Mouse (Mus musculus) liver, embryonic 14.5 days (tissue): ENCODE results near the gene Pld6. TPM values are rescaled to one million over a fixed set of nuclear protein-coding genes. Genes with fewer than 3 reads are reported as not detected.

Experiments
- ATAC-seq: fragments of 200-750 bp; cut with Nextera tagmentation; 2 replicates; pipeline ENCODE4 v1.8.0; 2017; ENCODE audit warnings: moderate number of reproducible peaks, mild to moderate bottlenecking, moderate library complexity; ENCODE audit not compliant: insufficient read depth
- DNase-seq, 3 experiments: peaks; one replicate each; pipeline ENCODE4 v3.0.0-alpha.2; 2012 to 2013; ENCODE audit warnings: low read depth in 3 of 3, low spot score in 3 of 3
- H3K27ac ChIP-seq: fragments of 300-500 bp; sonication (generic); 2 replicates; pipeline ENCODE4 v1.5.1; 2014; ENCODE audit warnings: moderate library complexity, mild to moderate bottlenecking, control low read depth, inconsistent platforms
- H3K27me3 ChIP-seq: fragments of 300-500 bp; sonication (generic); 2 replicates; pipeline ENCODE4 v1.6.1; 2014; ENCODE audit warnings: mild to moderate bottlenecking, low read length, moderate library complexity; ENCODE audit not compliant: control insufficient read depth, insufficient read depth
- H3K36me3 ChIP-seq: fragments of 300-500 bp; sonication (generic); replicated peaks from 2 replicates; pipeline ENCODE4 v1.6.1; 2014; ENCODE audit warnings: low read depth; ENCODE audit not compliant: control insufficient read depth, insufficient read depth
- H3K4me1 ChIP-seq, 2 experiments: fragments of 200-500 bp in 1 of 2; fragments of 300-500 bp in 1 of 2; sonication (generic) in 1 of 2; replicated peaks; 2 replicates each; pipeline ENCODE4 v1.6.1; 2012 to 2014; ENCODE audit warnings: antibody characterized with exemption in 1 of 2, inconsistent platforms in 1 of 2, low read length in 1 of 2; ENCODE audit not compliant: control insufficient read depth in 2 of 2, insufficient read depth in 2 of 2
- H3K4me2 ChIP-seq: fragments of 300-500 bp; sonication (generic); 2 replicates; pipeline ENCODE4 v1.6.1; 2014; ENCODE audit warnings: low read depth, mild to moderate bottlenecking, control low read depth, moderate library complexity
- H3K4me3 ChIP-seq, 2 experiments: fragments of 200-500 bp in 1 of 2; fragments of 300-500 bp in 1 of 2; sonication (generic) in 1 of 2; 2 replicates each; pipeline ENCODE4 v1.5.1; 2012 to 2014; ENCODE audit warnings: low read depth in 2 of 2, low read length in 2 of 2, mild to moderate bottlenecking in 2 of 2, control low read depth in 1 of 2, inconsistent platforms in 1 of 2, moderate library complexity in 1 of 2; ENCODE audit not compliant: insufficient read depth in 1 of 2
- H3K9ac ChIP-seq: fragments of 300-500 bp; sonication (generic); replicated peaks from 2 replicates; pipeline ENCODE4 v1.6.1; 2014; ENCODE audit warnings: mild to moderate bottlenecking, control low read depth, moderate library complexity
- H3K9me3 ChIP-seq: fragments of 300-500 bp; sonication (generic); 2 replicates; pipeline ENCODE4 v1.6.1; 2016; ENCODE audit warnings: low read length, mixed read lengths; ENCODE audit not compliant: control insufficient read depth
- CTCF ChIP-seq: IDR thresholded peaks from 2 replicates; pipeline ENCODE4 v1.5.1; 2016; ENCODE audit warnings: antibody characterized with exemption, low read depth, control low read depth
- EP300 ChIP-seq: IDR thresholded peaks from 2 replicates; pipeline ENCODE4 v1.6.1; 2016; ENCODE audit warnings: antibody characterized with exemption, low read depth
- WGBS: fragments of 180-500 bp; shearing (Covaris S2); extraction: QIAGEN DNeasy Blood & Tissue Kit; methylation state at CpG from one replicate; pipeline ENCODE4 v1.1.7; 2014; ENCODE audit not compliant: insufficient replicate concordance; 5-methylcytosine and 5-hydroxymethylcytosine counted together
- polyA plus RNA-seq, 2 experiments: library from polyadenylated mRNA; depleted of rRNA in 1 of 2; stranded (reverse) in 1 of 2; unstranded in 1 of 2; fragments of >200 nt; fragmentation: Nextera tagmentation in 1 of 2; extraction: Ambion mirVana in 1 of 2; gene quantifications; 2 replicates each; pipeline versions ENCODE4 v1.2.1 to v1.2.3; 2012 to 2014

Pld6 gene
- polyA plus RNA-seq, 2 experiments, result 0.50 to 1.9 TPM

GRCm38 (mm10) chr11:59772902-59773301 lies 14.5 kb downstream of the Pld6 start:
- DNase-seq (no peak), ATAC-seq (no peak)
- Histone ChIP-seq H3K27me3 (no peaks in the 10 kb centered on the region), H3K4me3 (no peak overlapping the region), H3K4me1 (no peaks in the 10 kb centered on the region), H3K4me2 (no peak overlapping the region), H3K27ac (no peak overlapping the region), H3K9me3 (no peaks in the 10 kb centered on the region), H3K36me3 (peaks cover 5% of the 10 kb centered on the region), H3K9ac (no peak overlapping the region)
- 75% methylated on average over 4 of the region's 4 CpGs for WGBS
- TF ChIP-seq CTCF (no peak), EP300 (no peak)

- H3K4me1 ChIP-seq, result no peaks in the 10 kb centered on the region
- no peak for ATAC-seq
- DNase-seq, result no peak
- H3K27me3 ChIP-seq, result no peaks in the 10 kb centered on the region
- no peak overlapping the region for H3K4me3 ChIP-seq
- no peak overlapping the region for H3K9ac ChIP-seq
- no peaks in the 10 kb centered on the region for H3K9me3 ChIP-seq
- TF ChIP-seq EP300, result no peak
- no peak for TF ChIP-seq CTCF
- WGBS, result 62% methylated on average over 2 of the region's 2 CpGs
- H3K27ac ChIP-seq, result no peak overlapping the region
- H3K4me2 ChIP-seq, result no peak overlapping the region
- H3K36me3 ChIP-seq, result peaks cover 5% of the 10 kb centered on the region
Observed at GRCm38 (mm10) chr11:59772291-59772690, 15.2 kb downstream of the Pld6 start.

GRCm38 (mm10) chr11:59770753-59771152 lies 16.7 kb downstream of the Pld6 start:
- H3K9ac ChIP-seq, result no peak overlapping the region
- H3K36me3 ChIP-seq, result peaks cover 7% of the 10 kb centered on the region
- TF ChIP-seq CTCF (no peak), EP300 (no peak)
- no peaks in the 10 kb centered on the region for H3K4me1 ChIP-seq
- ATAC-seq, result no peak
- no peaks in the 10 kb centered on the region for H3K9me3 ChIP-seq
- H3K4me2 ChIP-seq, result no peak overlapping the region
- no peak for DNase-seq
- no peak overlapping the region for H3K4me3 ChIP-seq
- no peaks in the 10 kb centered on the region for H3K27me3 ChIP-seq
- no peak overlapping the region for H3K27ac ChIP-seq
- WGBS, result 35% methylated on average over 7 of the region's 7 CpGs

GRCm38 (mm10) chr11:59769738-59770137 lies 17.7 kb downstream of the Pld6 start:
- H3K9ac ChIP-seq, result no peak overlapping the region
- H3K9me3 ChIP-seq, result no peaks in the 10 kb centered on the region
- no peak overlapping the region for H3K27ac ChIP-seq
- 59% methylated on average over 6 of the region's 6 CpGs for WGBS
- no peak overlapping the region for H3K4me3 ChIP-seq
- no peaks in the 10 kb centered on the region for H3K4me1 ChIP-seq
- TF ChIP-seq CTCF (no peak), EP300 (no peak)
- H3K36me3 ChIP-seq, result peaks cover 7% of the 10 kb centered on the region
- H3K27me3 ChIP-seq, result no peaks in the 10 kb centered on the region
- no peak overlapping the region for H3K4me2 ChIP-seq
- ATAC-seq, result no peak
- no peak for DNase-seq

- Histone ChIP-seq H3K4me3 (no peak overlapping the region), H3K9ac (no peak overlapping the region), H3K27me3 (no peaks in the 10 kb centered on the region), H3K36me3 (peaks cover 10% of the 10 kb centered on the region), H3K9me3 (no peaks in the 10 kb centered on the region), H3K4me2 (no peak overlapping the region), H3K27ac (no peak overlapping the region), H3K4me1 (no peaks in the 10 kb centered on the region)
- ATAC-seq, result no peak
- TF ChIP-seq CTCF, result no peak
- TF ChIP-seq EP300, result no peak
- DNase-seq, result no peak
- WGBS, result 76% methylated on average over 2 of the region's 2 CpGs
Observed at GRCm38 (mm10) chr11:59769307-59769706, 18.1 kb downstream of the Pld6 start.

- no peaks in the 10 kb centered on the region for H3K9me3 ChIP-seq
- no peaks in the 10 kb centered on the region for H3K4me1 ChIP-seq
- H3K27ac ChIP-seq, result no peak overlapping the region
- peaks cover 8% of the 10 kb centered on the region for H3K36me3 ChIP-seq
- no peak overlapping the region for H3K9ac ChIP-seq
- no peak overlapping the region for H3K4me3 ChIP-seq
- ATAC-seq (no peak), DNase-seq (no peak)
- no peak overlapping the region for H3K4me2 ChIP-seq
- H3K27me3 ChIP-seq, result no peaks in the 10 kb centered on the region
- no peak for TF ChIP-seq CTCF
- no peak for TF ChIP-seq EP300
- 84% methylated on average over 6 of the region's 6 CpGs for WGBS
Observed at GRCm38 (mm10) chr11:59760796-59761195, 26.6 kb downstream of the Pld6 start.
